10 mouse cellular contexts compared by ENCODE assay signal in the genomic region with DNA sequence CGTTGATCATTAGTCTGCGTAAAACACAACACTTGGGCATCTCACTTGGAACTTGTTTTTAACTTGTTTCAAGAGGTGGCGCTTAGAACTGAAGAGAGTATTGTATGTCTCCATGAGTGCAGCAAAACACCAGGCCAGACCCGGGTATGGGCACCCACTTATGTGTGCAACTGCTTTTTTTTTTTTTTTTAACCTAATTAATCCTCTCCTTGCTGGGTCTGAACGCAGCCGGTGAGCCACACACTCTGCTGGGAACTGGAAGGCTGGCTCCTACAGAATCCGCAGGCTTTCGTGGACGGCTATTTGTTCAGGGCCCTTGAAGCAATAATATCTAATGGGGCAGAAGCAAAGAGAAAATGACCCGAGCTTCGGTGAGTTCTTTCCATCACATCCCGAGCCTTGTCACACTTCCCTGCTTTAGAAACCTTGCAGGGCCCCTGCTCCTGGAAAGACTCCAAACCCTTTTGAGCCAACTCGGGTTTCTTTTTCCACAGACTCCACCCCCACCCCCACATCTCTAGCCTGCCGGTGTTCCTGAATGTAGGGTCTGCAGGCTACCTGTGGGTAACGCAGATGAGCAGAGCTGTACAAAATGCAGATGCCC. TPM values are rescaled to one million over a fixed set of nuclear protein-coding genes. Genes with fewer than 3 reads are reported as not detected.
DNase-seq lines count a peak whose midpoint lies in the region; ATAC-seq and TF ChIP-seq lines count a peak whose summit lies in the region.
"Had no signal": no experiment of that assay in that cellular context is flagged by ENCODE, and none has a peak within 500 bp of the region (broad histone marks: within the 10 kb centered on the region; RNA-seq: fewer than 3 reads in every experiment).

No protein-coding gene starts in this region.

- no peak for TF ChIP-seq CTCF in E14TG2a.4 (conservative IDR thresholded peaks at IDR 0.05; ENCODE audit: low read length)
- TF ChIP-seq CTCF in thymus, adult 2 months (IDR thresholded peaks at IDR 0.05; ENCODE audit: borderline replicate concordance, control insufficient read depth, extremely low read depth, insufficient read depth, low read length, poor library complexity), result no peak
- no peak for TF ChIP-seq CTCF in liver, postnatal 0 days (IDR thresholded peaks at IDR 0.05; ENCODE audit: low read depth)

- TF ChIP-seq POLR2A in thymus, adult 2 months (IDR thresholded peaks at IDR 0.05; ENCODE audit: control insufficient read depth, extremely low read depth, insufficient read depth, low read length, poor library complexity), result no peak

- peaks cover 26% of the 10 kb centered on the region for H3K4me1 ChIP-seq in E14TG2a.4 (replicated peaks; ENCODE audit: low read depth, low read length)
- peaks cover 24% of the 10 kb centered on the region for H3K4me1 ChIP-seq in forebrain, embryonic 12.5 days
- H3K4me1 ChIP-seq in limb, embryonic 12.5 days (replicated peaks), result peaks cover 31% of the 10 kb centered on the region
- H3K4me1 ChIP-seq in thymus, adult 2 months (replicated peaks; ENCODE audit: control insufficient read depth, insufficient read depth, low read length), result no peaks in the 10 kb centered on the region
- no peaks in the 10 kb centered on the region for H3K4me1 ChIP-seq in liver, postnatal 0 days (ENCODE audit: insufficient read depth)

- WGBS in forebrain, embryonic 12.5 days, result 8% methylated on average over 15 of the region's 15 CpGs
- WGBS in limb, embryonic 12.5 days, result 12% methylated on average over 15 of the region's 15 CpGs
- WGBS in thymus, adult 2 months, result 83% methylated on average over 15 of the region's 15 CpGs
- 66% methylated on average over 15 of the region's 15 CpGs for WGBS in liver, postnatal 0 days (ENCODE audit: insufficient replicate concordance)

- intact Hi-C loops in heart, postnatal 14 days (cut with DNase I), result no loop called here

- peak overlapping the region; percentile 48 for H3K4me3 ChIP-seq in E14TG2a.4 (replicated peaks; ENCODE audit: low read length)
- no peak overlapping the region for H3K4me3 ChIP-seq in forebrain, embryonic 12.5 days (replicated peaks)
- H3K4me3 ChIP-seq in limb, embryonic 12.5 days (replicated peaks), result 0 out of 2 replicates have a peak overlapping the region, but pooled peaks have one; percentile 4
- H3K4me3 ChIP-seq in thymus, adult 2 months (ENCODE audit: control insufficient read depth, insufficient read depth, low read length), result no peak overlapping the region
- H3K4me3 ChIP-seq in liver, postnatal 0 days (ENCODE audit: low read depth, low read length), result no peak overlapping the region

- H3K9me3 ChIP-seq in E14TG2a.4 (ENCODE audit: low read length), result peaks cover 12% of the 10 kb centered on the region
- H3K9me3 ChIP-seq in forebrain, embryonic 12.5 days, result no peaks in the 10 kb centered on the region
- H3K9me3 ChIP-seq in limb, embryonic 12.5 days, result no peaks in the 10 kb centered on the region
- H3K9me3 ChIP-seq in liver, postnatal 0 days (ENCODE audit: low read length), result no peaks in the 10 kb centered on the region

- H3K36me3 ChIP-seq in E14TG2a.4 (ENCODE audit: insufficient read depth, low read length), result no peaks in the 10 kb centered on the region
- H3K36me3 ChIP-seq in forebrain, embryonic 12.5 days (replicated peaks), result no peaks in the 10 kb centered on the region
- H3K36me3 ChIP-seq in limb, embryonic 12.5 days, result no peaks in the 10 kb centered on the region
- H3K36me3 ChIP-seq in thymus, adult 2 months (ENCODE audit: control insufficient read depth, insufficient read depth, low read length), result no peaks in the 10 kb centered on the region
- no peaks in the 10 kb centered on the region for H3K36me3 ChIP-seq in liver, postnatal 0 days (replicated peaks; ENCODE audit: insufficient read depth, low read length)

- peak; percentile 94 for ATAC-seq in forebrain, embryonic 12.5 days (ENCODE audit: low FRiP score)
- ATAC-seq in limb, embryonic 12.5 days (ENCODE audit: insufficient number of reproducible peaks, insufficient read depth, low FRiP score, low TSS enrichment, low read depth), result peak; percentile 87
- no peak for ATAC-seq in liver, postnatal 0 days

- H3K4me2 ChIP-seq in forebrain, embryonic 12.5 days, result peak overlapping the region; percentile 33
- H3K4me2 ChIP-seq in limb, embryonic 12.5 days, result peak overlapping the region; percentile 42
- no peak overlapping the region for H3K4me2 ChIP-seq in liver, postnatal 0 days (ENCODE audit: low read depth, low read length)

- H3K27ac ChIP-seq in forebrain, embryonic 12.5 days, result peak overlapping the region; percentile 84
- peak overlapping the region; percentile 95 for H3K27ac ChIP-seq in limb, embryonic 12.5 days
- H3K27ac ChIP-seq in thymus, adult 2 months (ENCODE audit: control insufficient read depth, insufficient read depth, low read length), result no peak overlapping the region
- no peak overlapping the region for H3K27ac ChIP-seq in liver, postnatal 0 days (ENCODE audit: low read depth)

- peak overlapping the region; percentile 7; the same call in 1 of the 2 replicates for H3K9ac ChIP-seq in forebrain, embryonic 12.5 days
- H3K9ac ChIP-seq in limb, embryonic 12.5 days (replicated peaks), result no peak overlapping the region; the same call in 1 of the 2 replicates
- no peak overlapping the region for H3K9ac ChIP-seq in liver, postnatal 0 days (replicated peaks)

- peak; percentile 50 for DNase-seq in heart, adult 11 months
- no peak for DNase-seq in heart, postnatal 14 days
- no peak for DNase-seq in thymus, adult 2 months
- no peak for DNase-seq in cerebellum, adult 8-10 months
- DNase-seq in liver, postnatal 0 days, result no peak
- DNase-seq: thymus, postnatal 25 days had no signal

- peaks cover 21% of the 10 kb centered on the region for H3K27me3 ChIP-seq in E14TG2a.4 (ENCODE audit: insufficient read depth, low read length)
- H3K27me3 ChIP-seq in forebrain, embryonic 12.5 days, result peaks cover 36% of the 10 kb centered on the region
- no peaks in the 10 kb centered on the region for H3K27me3 ChIP-seq in limb, embryonic 12.5 days
- H3K27me3 ChIP-seq in thymus, adult 2 months (ENCODE audit: control insufficient read depth, insufficient read depth, low read length), result no peaks in the 10 kb centered on the region
- H3K27me3 ChIP-seq in liver, postnatal 0 days (ENCODE audit: insufficient read depth, low read length), result no peaks in the 10 kb centered on the region

- TF ChIP-seq EP300 in liver, postnatal 0 days (IDR thresholded peaks at IDR 0.05; ENCODE audit: low read depth), result no peak

RNA-seq across cellular contexts. Expression of a gene that starts 20.8 kb away (rescaled TPM):
- 1 to 10 TPM; 7.1 to 8.6 TPM for total RNA-seq in heart, postnatal 14 days (2021)
- 28.3 and 31.0 TPM in 2 replicates for polyA plus RNA-seq in forebrain, embryonic 12.5 days (2016; fragmentation: Nextera tagmentation; extraction: Ambion mirVana)
- 43.1 and 50.8 TPM in 2 replicates for polyA plus RNA-seq in limb, embryonic 12.5 days (2016; fragmentation: Nextera tagmentation; extraction: Ambion mirVana)
- polyA plus RNA-seq in thymus, adult 2 months (2012; rRNA removed), result 13.1 and 14.6 TPM in 2 replicates
- 0.14 and 0.17 TPM in 2 replicates for polyA plus RNA-seq in liver, postnatal 0 days (2015; fragmentation: Nextera tagmentation; extraction: Ambion mirVana)
- total RNA-seq: neutrophil, adult 5-6 weeks had no signal

Comparison
In these comparisons a context has a peak if more than half of its experiments do, and no peak if none do; other contexts are left out.
1. H3K4me3 ChIP-seq: peak in E14TG2a.4 (single experiment) and limb, embryonic 12.5 days (single experiment); none in forebrain, embryonic 12.5 days (single experiment), thymus, adult 2 months (single experiment) and liver, postnatal 0 days (single experiment).
2. H3K27ac ChIP-seq: peak in forebrain, embryonic 12.5 days (single experiment) and limb, embryonic 12.5 days (single experiment); none in thymus, adult 2 months (single experiment) and liver, postnatal 0 days (single experiment).
3. RNA of a gene that starts 20.8 kb away (polyA plus RNA-seq): 43.1 to 50.8 TPM in limb, embryonic 12.5 days, 28.3 to 31.0 TPM in forebrain, embryonic 12.5 days and 13.1 to 14.6 TPM in thymus, adult 2 months; 0.14 to 0.17 TPM in liver, postnatal 0 days; every median in the first group is over 10 times any median in the second.